Mouse (Mus musculus): Measurements from ENCODE around the gene Vmn1r29. TPM values are rescaled to one million over a fixed set of nuclear protein-coding genes. Genes with fewer than 3 reads are reported as not detected.
"Not testable (repeated sequence)": the region's sequence is repeated elsewhere in the genome, so short reads cannot be mapped to it uniquely, and the experiment has no call there.

Gene Vmn1r29
- total RNA-seq (2021): not detected
- long read RNA-seq, experiment 1: 0 reads
- long read RNA-seq, experiment 2: 0 reads

DNA sequence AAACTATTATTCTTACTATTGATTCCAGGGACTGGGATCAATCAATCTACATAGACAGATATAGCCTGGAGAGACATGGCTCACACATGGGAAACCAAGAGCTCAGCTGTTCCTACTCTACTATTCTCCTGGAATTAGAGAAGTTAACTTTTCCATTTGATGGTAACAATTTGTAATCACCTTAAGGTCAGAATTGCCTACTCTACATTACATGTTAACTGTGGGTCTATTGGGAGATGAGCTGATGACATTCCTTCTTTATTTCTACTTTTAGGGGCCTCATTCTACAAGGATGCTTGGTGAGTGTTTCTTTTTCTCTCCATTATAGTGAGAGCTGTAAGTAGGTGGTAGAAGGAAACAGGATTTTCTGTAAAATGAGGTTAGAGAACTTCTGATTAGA lies at the start of gene Vmn1r29:
Vmn1r29 (plus strand) TSS at position 301 of the 400 bp plus-strand sequence.
- intact Hi-C loops (cut with DNase I): no loop called here
- no peak for DNase-seq (ENCODE audit: low spot score in 2 of 2)

DNA sequence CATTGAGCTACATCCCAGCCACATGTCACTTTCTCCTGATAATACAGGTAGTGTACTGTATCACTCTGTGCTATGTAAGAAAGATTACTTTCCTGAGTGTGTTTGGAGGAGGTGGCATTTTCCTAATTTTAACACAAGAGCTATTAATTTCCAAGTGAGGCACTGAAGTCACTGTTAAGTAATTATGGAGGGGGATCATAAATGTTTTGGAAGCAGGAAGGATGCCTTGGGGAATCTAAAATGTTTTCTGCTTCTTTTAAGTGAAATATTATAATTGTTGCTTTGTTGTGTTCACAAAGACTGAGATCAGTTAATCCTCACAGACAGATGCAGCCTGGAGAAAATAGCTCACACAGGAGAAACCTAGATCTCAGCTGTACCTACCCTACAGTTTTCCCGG lies 39.6 kb upstream of the Vmn1r29 start, which contains the start of gene Vmn1r28:
Vmn1r28 (plus strand) TSS at position 301 of the 400 bp plus-strand sequence.
- intact Hi-C loops (cut with DNase I): no loop called here
- no peak for DNase-seq (ENCODE audit: low spot score in 2 of 2)

DNA sequence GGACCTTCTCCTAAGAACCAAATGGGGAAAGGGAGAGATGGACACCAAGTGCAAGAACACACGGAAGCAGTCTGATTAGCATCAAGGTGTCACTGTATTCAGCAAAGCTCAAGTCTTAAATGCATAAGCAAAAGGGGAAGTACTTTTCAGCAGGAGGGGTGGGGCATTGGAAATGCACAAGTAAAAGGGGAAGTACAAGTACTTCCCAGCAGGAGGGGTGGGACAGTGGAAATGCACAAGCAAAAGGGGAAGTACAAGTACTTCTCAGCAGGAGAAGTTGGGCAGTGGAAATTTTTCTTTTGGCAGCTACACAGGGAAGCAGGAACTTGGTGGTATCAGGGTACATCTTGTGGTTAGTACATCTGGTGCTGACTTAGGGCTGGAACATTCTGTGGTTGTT lies 21.7 kb upstream of the Vmn1r29 start:
- intact Hi-C loops (cut with DNase I); DNase-seq (ENCODE audit: low spot score in 2 of 2): not testable (repeated sequence)

DNA sequence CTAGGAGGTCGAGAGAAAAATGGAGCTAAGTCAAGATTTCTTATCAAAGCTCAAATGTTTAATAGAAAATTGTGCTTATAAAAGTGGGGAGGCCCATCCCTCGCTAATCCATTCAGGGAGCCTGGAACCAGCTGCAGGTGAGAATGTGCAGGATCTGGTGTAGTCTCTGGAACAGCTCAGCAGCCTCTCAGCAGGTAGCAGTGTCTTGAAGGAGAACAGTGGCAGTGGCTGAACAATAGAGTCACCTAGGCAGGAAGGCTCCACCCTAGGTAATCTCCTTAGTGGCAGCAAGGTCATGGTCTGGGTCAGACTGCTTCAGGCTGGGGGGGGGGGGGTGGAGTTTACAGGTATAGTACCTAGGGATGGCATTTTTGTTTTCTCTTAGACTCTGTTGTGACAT lies 9.1 kb upstream of the Vmn1r29 start:
- intact Hi-C loops (cut with DNase I): no loop called here
- DNase-seq (ENCODE audit: low spot score in 2 of 2): no peak

DNA sequence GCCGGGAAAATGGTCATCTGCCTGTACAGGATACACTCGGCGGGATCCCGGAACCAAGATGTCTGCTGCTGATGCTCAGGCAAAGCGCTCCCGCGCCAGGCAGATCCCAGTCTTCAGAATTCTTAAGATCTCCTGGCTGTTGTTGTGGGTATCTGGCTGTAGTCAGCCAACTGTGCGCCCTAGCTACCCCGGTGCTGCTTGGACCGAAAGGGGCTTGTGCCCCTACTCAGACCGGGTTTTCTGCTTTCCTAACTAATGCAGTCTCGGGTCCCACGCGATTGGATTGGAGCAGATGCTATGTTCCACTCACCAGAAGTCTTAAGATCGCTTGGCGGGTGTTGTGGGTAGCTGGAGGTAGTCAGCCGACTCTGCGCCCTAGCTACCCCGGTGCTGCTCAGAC lies 2.8 kb upstream of the Vmn1r29 start:
- intact Hi-C loops (cut with DNase I); DNase-seq (ENCODE audit: low spot score in 2 of 2): not testable (repeated sequence)

DNA sequence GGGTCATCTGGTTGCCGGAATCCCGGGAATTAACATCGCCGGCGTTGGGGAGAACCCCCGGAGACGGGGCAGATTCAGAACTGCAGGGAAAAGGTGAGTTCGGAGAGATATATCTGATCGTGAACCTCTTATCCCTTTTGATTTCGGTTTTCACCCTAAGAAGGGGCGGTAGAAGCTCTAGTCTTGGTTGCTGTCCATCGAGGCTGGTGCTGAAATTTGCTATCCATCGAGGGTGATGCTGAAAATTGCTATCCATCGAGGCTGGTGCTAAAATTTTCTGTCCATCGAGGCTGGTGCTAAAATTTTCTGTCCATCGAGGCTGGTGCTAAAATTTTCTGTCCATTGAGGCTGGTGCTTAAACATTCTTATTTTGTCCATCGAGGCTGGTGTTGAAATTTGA lies 29.3 kb downstream of the Vmn1r29 start:
- DNase-seq (ENCODE audit: low spot score in 2 of 2); intact Hi-C loops (cut with DNase I): not testable (repeated sequence)

Other genes with a start within 250 kb of the Vmn1r29 start
- gene Vmn1r27, start 82.7 kb upstream of the Vmn1r29 start, total RNA-seq (2021): not detected
- not detected for gene Vmn1r28, start 39.5 kb upstream of the Vmn1r29 start, total RNA-seq (2021)
- not detected for gene Vmn1r30, start 141.8 kb downstream of the Vmn1r29 start, total RNA-seq (2021)
- not detected for gene Vmn1r31, start 173.8 kb downstream of the Vmn1r29 start, total RNA-seq (2021)